Mouse (Mus musculus) heart, adult 2 months (tissue): ENCODE measurements around the gene Tsga10ip. TPM values are rescaled to one million over a fixed set of nuclear protein-coding genes. Genes with fewer than 3 reads are reported as not detected.
A peak's percentile ranks its signal among the peaks of the same experiment; 100 is the strongest.
"Not testable (repeated sequence)": the region's sequence is repeated elsewhere in the genome, so short reads cannot be mapped to it uniquely, and the experiment has no call there.

ENCODE experiments used
- DNase-seq, 2 experiments: peaks; one replicate each; pipeline ENCODE4 v3.0.0; 2021
- H3K27ac ChIP-seq: fragments of 200-600 bp; 2 replicates; pipeline ENCODE4 v1.8.1; 2022
- H3K27me3 ChIP-seq: fragments of 200-500 bp; 2 replicates; pipeline ENCODE4 v1.6.1; 2012; ENCODE audit warnings: mild to moderate bottlenecking, low read length, inconsistent platforms, mixed read lengths; ENCODE audit not compliant: control insufficient read depth, insufficient read depth
- H3K36me3 ChIP-seq: fragments of 200-500 bp; 2 replicates; pipeline ENCODE4 v1.6.1; 2012; ENCODE audit warnings: low read length, inconsistent platforms; ENCODE audit not compliant: control insufficient read depth, insufficient read depth
- H3K4me1 ChIP-seq: fragments of 200-500 bp; 2 replicates; pipeline ENCODE4 v1.6.1; 2011; ENCODE audit warnings: low read length; ENCODE audit not compliant: control insufficient read depth, insufficient read depth
- H3K4me3 ChIP-seq: fragments of 200-600 bp; 2 replicates; pipeline ENCODE4 v1.8.1; 2022
- H3K79me2 ChIP-seq: fragments of 200-500 bp; replicated peaks from 2 replicates; pipeline ENCODE4 v1.6.1; 2012; ENCODE audit warnings: mild to moderate bottlenecking, inconsistent platforms, low read length, moderate library complexity, mixed read lengths; ENCODE audit not compliant: control insufficient read depth, insufficient read depth
- H3K9ac ChIP-seq: fragments of 200-500 bp; 2 replicates; pipeline ENCODE4 v1.6.1; 2012; ENCODE audit warnings: low read depth, mild to moderate bottlenecking, control low read depth, inconsistent platforms, low read length, mixed read lengths
- CTCF ChIP-seq: fragments of 200-600 bp; IDR thresholded peaks from 2 replicates; pipeline ENCODE4 v1.8.1; 2022; ENCODE audit warnings: antibody characterized with exemption, mild to moderate bottlenecking, moderate library complexity
- EP300 ChIP-seq: fragments of 200-500 bp; IDR thresholded peaks from 2 replicates; pipeline ENCODE4 v1.6.1; 2011; ENCODE audit warnings: low read depth, low read length, control low read depth; ENCODE audit not compliant: insufficient read depth
- POLR2A ChIP-seq: fragments of 200-500 bp; IDR thresholded peaks from 2 replicates; pipeline ENCODE4 v1.6.1; 2011; ENCODE audit warnings: mild to moderate bottlenecking, low read depth, low read length, control low read depth; ENCODE audit not compliant: insufficient read depth
- WGBS: fragments of 180-500 bp; shearing (Covaris S2); methylation state at CpG from one replicate; pipeline ENCODE4 v1.1.7; 2018; 5-methylcytosine and 5-hydroxymethylcytosine counted together
- intact Hi-C: fragments of 180-260 bp; cut with DNase I; formaldehyde crosslinking; loops from one replicate; pipeline ENCODE4 v1.15.1; 2025
- polyA plus RNA-seq: library from polyadenylated mRNA; depleted of rRNA; stranded (reverse); fragments of >200 nt; gene quantifications from 2 replicates; pipeline ENCODE4 v1.2.3, GENCODE M21; 2012
- total RNA-seq, 2 experiments: library from RNA; stranded (reverse); gene quantifications; 2 replicates each; pipeline ENCODE4 v1.2.3; 2021

Gene Tsga10ip
- total and polyA plus RNA-seq, 3 experiments: 0.08 to 0.52 (median 0.39) TPM

DNA sequence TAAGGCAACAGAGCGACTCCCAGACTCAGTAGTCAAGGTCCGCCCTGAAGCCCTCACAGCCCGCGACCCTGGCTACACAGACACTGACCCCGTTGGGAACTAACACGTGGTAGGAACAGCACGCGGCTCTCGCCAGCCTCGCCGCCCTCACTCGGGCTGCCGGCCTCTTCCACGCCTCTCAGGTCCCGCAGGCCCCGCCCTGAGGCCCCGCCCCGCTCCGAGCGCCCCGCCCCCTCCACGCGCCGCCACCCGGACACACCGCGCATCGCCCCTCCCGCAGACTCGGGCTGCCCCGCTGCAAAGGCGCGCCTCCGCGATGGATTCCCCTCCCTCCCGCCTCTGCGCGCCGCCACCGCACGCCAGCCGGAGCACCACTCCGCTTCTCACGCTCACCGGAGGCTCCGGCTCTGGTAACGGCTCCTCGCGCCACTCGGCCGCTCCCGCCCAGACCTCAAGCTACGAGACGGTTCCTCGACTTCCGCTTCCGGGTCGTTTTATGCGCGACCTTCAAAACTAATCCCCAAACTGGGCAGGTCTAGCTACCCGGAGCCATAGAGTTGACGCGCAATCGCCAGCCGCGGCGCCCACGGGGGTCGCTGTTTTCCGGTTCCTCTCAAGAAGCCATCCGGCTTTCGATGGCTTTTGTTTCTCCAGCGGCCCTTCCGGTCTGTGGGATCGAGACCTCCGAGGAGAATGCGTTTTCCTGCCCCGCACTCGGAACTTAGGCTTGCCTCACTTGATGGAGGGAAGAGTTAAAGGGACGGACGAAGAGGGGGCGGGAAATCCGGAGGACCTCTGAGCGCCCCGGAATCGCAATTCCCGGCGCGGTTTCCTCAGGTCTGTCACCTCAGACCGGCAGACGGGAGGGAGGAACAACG lies 35.9 kb downstream of the Tsga10ip start, which contains the start of gene Eif1ad:
TSS of gene Eif1ad (plus strand) at position 567 of the 878 bp plus-strand sequence.
- under 1% methylated on average over 85 of the region's 92 CpGs for WGBS
- Histone ChIP-seq H3K79me2 (peaks cover 6% of the 10 kb centered on the region), H3K4me3 (peak within 1 kb of the TSS; percentile 91), H3K9ac (peak within 1 kb of the TSS; percentile 83), H3K27me3 (no peaks in the 10 kb centered on the region), H3K36me3 (no peaks in the 10 kb centered on the region), H3K27ac (peak within 1 kb of the TSS; percentile 91), H3K4me1 (peaks cover 10% of the 10 kb centered on the region)
- intact Hi-C loops: loop anchor here (1.0 to 2.0 kb wide), 4 partner anchors 22 to 120 kb away; partner anchors contain the start of gene Sart1
- DNase-seq: peak; percentile 94 to 96
- TF ChIP-seq POLR2A (peak; percentile 30; the same call in 1 of the 2 replicates), EP300 (0 out of 2 replicates have a peak, but pooled peaks have one; percentile 13), CTCF (peak; percentile 59)

- peak overlapping the region; percentile 91 for H3K27ac ChIP-seq
- peaks cover 10% of the 10 kb centered on the region for H3K4me1 ChIP-seq
- peaks cover 6% of the 10 kb centered on the region for H3K79me2 ChIP-seq
- WGBS: 15% methylated on average over 11 of the region's 11 CpGs
- peak overlapping the region; percentile 61 for H3K9ac ChIP-seq
- H3K27me3 ChIP-seq: no peaks in the 10 kb centered on the region
- intact Hi-C loops: loop anchor here (1.0 to 2.0 kb wide), 4 partner anchors 23 to 121 kb away; partner anchors contain the start of gene Sart1
- TF ChIP-seq CTCF: no peak
- no peak for TF ChIP-seq POLR2A
- TF ChIP-seq EP300: no peak
- H3K4me3 ChIP-seq: peak overlapping the region; percentile 91
- H3K36me3 ChIP-seq: no peaks in the 10 kb centered on the region
- DNase-seq: no peak
These were observed 36.6 kb downstream of the Tsga10ip start for GRCm38 (mm10) chr19:5365751-5366150.

DNA sequence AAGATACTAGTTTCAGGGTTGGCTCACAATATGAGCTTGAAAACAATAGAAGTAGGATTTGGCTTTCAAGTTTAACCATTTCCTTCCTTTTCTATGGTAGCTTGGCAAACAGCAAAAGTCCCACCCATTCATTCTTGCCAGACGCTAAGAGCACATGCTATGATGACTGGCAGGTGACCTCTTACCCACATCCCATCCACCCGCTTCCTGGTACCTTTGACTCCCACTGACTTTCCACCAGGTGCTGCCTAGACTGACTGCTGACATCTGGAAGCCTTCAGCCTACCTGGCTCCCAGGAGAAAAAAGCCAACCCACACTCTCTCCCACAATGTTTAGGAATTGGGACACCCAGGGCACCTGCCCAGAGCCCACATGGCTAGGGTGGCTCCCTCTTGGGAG lies 38.2 kb downstream of the Tsga10ip start:
- no peaks in the 10 kb centered on the region for H3K36me3 ChIP-seq
- no peaks in the 10 kb centered on the region for H3K27me3 ChIP-seq
- no peak overlapping the region for H3K4me3 ChIP-seq
- no peak overlapping the region for H3K9ac ChIP-seq
- H3K79me2 ChIP-seq: peaks cover 6% of the 10 kb centered on the region
- H3K4me1 ChIP-seq: peaks cover 10% of the 10 kb centered on the region
- H3K27ac ChIP-seq: peak overlapping the region; percentile 49
- TF ChIP-seq CTCF (no peak), EP300 (no peak), POLR2A (no peak)
- DNase-seq: no peak
- WGBS: 44% methylated on average over 2 of the region's 2 CpGs
- intact Hi-C loops: no loop called here

DNA sequence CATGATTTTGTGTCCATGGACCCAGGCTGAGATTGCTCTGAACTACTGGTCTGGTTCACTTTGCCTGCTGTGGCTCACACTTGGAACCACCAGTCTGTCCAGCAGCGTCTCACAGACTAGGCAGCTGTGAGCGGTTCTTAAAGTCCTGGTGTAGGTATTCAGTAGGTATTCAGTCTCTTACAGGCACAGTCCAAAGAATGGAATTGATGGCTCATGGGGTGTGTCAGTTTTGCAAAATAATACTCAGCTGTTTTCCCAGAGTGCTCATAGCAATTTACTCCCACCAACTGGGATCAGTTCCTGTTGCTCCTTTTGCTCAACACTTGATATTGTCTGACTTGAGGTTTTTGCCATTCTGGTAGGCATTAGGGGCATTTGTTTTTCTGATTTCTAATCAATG lies 40.1 kb downstream of the Tsga10ip start:
- no peak for DNase-seq
- Histone ChIP-seq H3K4me1 (peaks cover 6% of the 10 kb centered on the region), H3K9ac (no peak overlapping the region), H3K4me3 (no peak overlapping the region), H3K36me3 (no peaks in the 10 kb centered on the region), H3K79me2 (peaks cover 5% of the 10 kb centered on the region), H3K27ac (no peak overlapping the region), H3K27me3 (no peaks in the 10 kb centered on the region)
- TF ChIP-seq CTCF: no peak
- no peak for TF ChIP-seq EP300
- TF ChIP-seq POLR2A: no peak
- intact Hi-C loops: no loop called here
- WGBS: 87% methylated on average over 2 of the region's 2 CpGs

DNA sequence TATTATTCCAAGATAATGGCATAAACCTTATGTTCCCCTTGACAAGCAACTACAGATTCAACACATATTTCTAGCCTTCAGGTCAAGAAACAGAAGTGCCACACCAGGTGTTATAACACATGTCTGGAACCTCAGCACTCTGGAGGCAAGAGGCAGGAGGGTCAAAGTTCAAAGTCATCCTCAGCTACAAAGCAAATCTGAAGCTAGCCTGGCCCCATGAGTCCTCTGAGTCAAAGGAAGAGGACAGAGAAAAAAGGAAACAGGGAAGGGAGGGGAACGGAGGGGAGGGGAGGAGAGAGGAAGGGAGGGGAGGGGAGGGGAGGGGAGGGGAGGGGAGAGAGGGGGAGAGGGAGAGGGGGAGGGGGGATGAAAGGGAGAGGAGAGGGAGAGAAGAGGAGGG lies 46.2 kb downstream of the Tsga10ip start:
- TF ChIP-seq POLR2A (no peak), CTCF (no peak), EP300 (no peak)

GRCm38 (mm10) chr19:5353609-5354008 lies 48.7 kb downstream of the Tsga10ip start:
- Histone ChIP-seq H3K4me1 (peaks cover under 1% of the 10 kb centered on the region), H3K79me2 (no peaks in the 10 kb centered on the region), H3K9ac (no peak overlapping the region), H3K27me3 (no peaks in the 10 kb centered on the region), H3K27ac (no peak overlapping the region), H3K36me3 (no peaks in the 10 kb centered on the region), H3K4me3 (no peak overlapping the region)
- TF ChIP-seq POLR2A (no peak), EP300 (no peak), CTCF (no peak)
- intact Hi-C loops: no loop called here
- 62% methylated on average over 2 of the region's 2 CpGs for whole genome bisulfite sequencing
- no peak for DNase-seq

More for the DNA sequence above, 46.2 kb downstream of the Tsga10ip start:
- H3K79me2 ChIP-seq: no peaks in the 10 kb centered on the region
- H3K4me3 ChIP-seq: no peak overlapping the region
- H3K36me3 ChIP-seq: no peaks in the 10 kb centered on the region
- no peaks in the 10 kb centered on the region for H3K27me3 ChIP-seq
- H3K27ac ChIP-seq: no peak overlapping the region
- no peaks in the 10 kb centered on the region for H3K4me1 ChIP-seq
- no peak for DNase-seq
- H3K9ac ChIP-seq: no peak overlapping the region
- intact Hi-C loops: no loop called here
- WGBS: no CpG with 5 or more reads among the region's 1 CpGs

DNA sequence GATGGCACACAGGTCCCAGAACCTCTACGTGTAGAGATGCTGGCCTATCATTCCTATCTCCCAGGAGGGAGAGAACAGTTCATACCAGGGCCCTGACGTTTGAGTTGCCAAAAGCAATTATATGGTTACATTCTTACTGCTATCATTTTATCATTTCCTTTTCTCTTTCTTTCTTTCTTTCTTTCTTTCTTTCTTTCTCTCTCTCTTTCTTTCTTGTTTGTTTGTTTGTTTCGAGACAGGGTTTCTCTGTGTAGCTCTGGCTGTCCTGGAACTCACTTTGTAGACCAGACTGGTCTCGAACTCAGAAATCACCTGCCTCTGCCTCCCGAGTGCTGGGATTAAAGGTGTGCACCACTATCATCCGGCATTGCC lies 52.8 kb downstream of the Tsga10ip start, which contains the start of gene Cst6:
TSS of gene Cst6 (minus strand) at position 73 of the 372 bp plus-strand sequence.
- not testable (repeated sequence) for H3K27ac ChIP-seq, H3K27me3 ChIP-seq, DNase-seq, H3K36me3 ChIP-seq, H3K79me2 ChIP-seq
- peak within 1 kb of the TSS; percentile 75 for H3K9ac ChIP-seq
- 76% methylated on average over 6 of the region's 6 CpGs for WGBS
- peaks cover 14% of the 10 kb centered on the region for H3K4me1 ChIP-seq
- H3K4me3 ChIP-seq: peak within 1 kb of the TSS; percentile 49
- intact Hi-C loops: loop anchor here (2.0 to 5.0 kb wide), 2 partner anchors 47 to 152 kb away; no protein-coding TSS in a partner anchor
